Mouse (Mus musculus) MEL (cell line): ENCODE data around the gene Dusp1. TPM values are rescaled to one million over a fixed set of nuclear protein-coding genes. Genes with fewer than 3 reads are reported as not detected.

Experiments
- DNase-seq: peaks from one replicate; pipeline ENCODE4 v3.0.0; 2011; ENCODE audit warnings: low read depth, low spot score
- H3K27ac ChIP-seq: 2 replicates; pipeline ENCODE4 v1.5.1; 2012; ENCODE audit warnings: low read depth, mild to moderate bottlenecking, control low read depth, low read length, moderate library complexity; ENCODE audit not compliant: control insufficient read depth
- H3K27me3 ChIP-seq, 2 experiments: fragments of 150-350 bp in 1 of 2; sonication (generic) in 1 of 2; 2 replicates each; pipeline ENCODE4 v1.6.1; 2012; ENCODE audit warnings: low read length in 2 of 2, mild to moderate bottlenecking in 2 of 2, improper control_type of control experiment in 1 of 2, moderate library complexity in 1 of 2; ENCODE audit not compliant: insufficient read depth in 2 of 2, control insufficient read depth in 1 of 2
- H3K36me3 ChIP-seq, 2 experiments: 2 replicates each; pipeline ENCODE4 v1.6.1; 2012 to 2014; ENCODE audit warnings: low read length in 2 of 2, improper control_type of control experiment in 1 of 2, inconsistent platforms in 1 of 2, mild to moderate bottlenecking in 1 of 2; ENCODE audit not compliant: insufficient read depth in 2 of 2, control insufficient read depth in 1 of 2
- H3K4me1 ChIP-seq, 2 experiments: fragments of 150-350 bp in 1 of 2; sonication (generic) in 1 of 2; 2 replicates each; pipeline ENCODE4 v1.6.1; 2012; ENCODE audit warnings: low read length in 2 of 2, improper control_type of control experiment in 1 of 2, mild to moderate bottlenecking in 1 of 2; ENCODE audit not compliant: insufficient read depth in 2 of 2, control insufficient read depth in 1 of 2
- H3K4me3 ChIP-seq, 2 experiments: fragments of 150-350 bp in 1 of 2; sonication (generic) in 1 of 2; 2 replicates each; pipeline ENCODE4 v1.5.1; 2012; ENCODE audit warnings: low read depth in 2 of 2, low read length in 2 of 2, mild to moderate bottlenecking in 2 of 2, moderate library complexity in 2 of 2, control low read depth in 1 of 2, improper control_type of control experiment in 1 of 2; ENCODE audit not compliant: control insufficient read depth in 1 of 2, insufficient read depth in 1 of 2
- H3K79me2 ChIP-seq: 2 replicates; pipeline ENCODE4 v1.6.1; 2012; ENCODE audit warnings: mild to moderate bottlenecking, low read length, moderate library complexity; ENCODE audit not compliant: control insufficient read depth, poor library complexity, insufficient read depth
- H3K9ac ChIP-seq: 2 replicates; pipeline ENCODE4 v1.6.1; 2012; ENCODE audit warnings: low read depth, mild to moderate bottlenecking, control low read depth, low read length, moderate library complexity; ENCODE audit not compliant: control insufficient read depth, poor library complexity, severe bottlenecking
- H3K9me3 ChIP-seq: fragments of 150-350 bp; sonication (generic); replicated peaks from 2 replicates; pipeline ENCODE4 v1.6.1; 2012; ENCODE audit warnings: mild to moderate bottlenecking, low read length, improper control_type of control experiment, moderate library complexity; ENCODE audit not compliant: insufficient read depth
- CHD2 ChIP-seq: IDR thresholded peaks from 2 replicates; pipeline ENCODE4 v1.6.1; 2011; ENCODE audit warnings: low read length, improper control_type of control experiment
- E2F4 ChIP-seq: IDR thresholded peaks from 2 replicates; pipeline ENCODE4 v1.6.1; 2011; ENCODE audit warnings: low read depth, low read length, improper control_type of control experiment, borderline replicate concordance
- ELF1 ChIP-seq: IDR thresholded peaks from 2 replicates; pipeline ENCODE4 v1.6.1; 2014; ENCODE audit warnings: low read depth, mild to moderate bottlenecking, inconsistent platforms, low read length, improper control_type of control experiment, moderate library complexity
- EP300 ChIP-seq, 2 experiments: IDR thresholded peaks; 2 replicates each; pipeline ENCODE4 v1.6.1; 2011; ENCODE audit warnings: improper control_type of control experiment in 2 of 2, low read length in 2 of 2, low read depth in 1 of 2, mild to moderate bottlenecking in 1 of 2
- ETS1 ChIP-seq: IDR thresholded peaks from 2 replicates; pipeline ENCODE4 v1.6.1; 2012; ENCODE audit warnings: low read depth, mild to moderate bottlenecking, inconsistent platforms, low read length, improper control_type of control experiment, moderate library complexity
- GABPA ChIP-seq: IDR thresholded peaks from 2 replicates; pipeline ENCODE4 v1.6.1; 2012; ENCODE audit warnings: low read depth, mild to moderate bottlenecking, inconsistent platforms, low read length, improper control_type of control experiment, moderate library complexity
- JUND ChIP-seq: IDR thresholded peaks from 2 replicates; pipeline ENCODE4 v1.6.1; 2011; ENCODE audit warnings: low read depth, mild to moderate bottlenecking, improper control_type of control experiment, low read length
- KAT2A ChIP-seq: conservative IDR thresholded peaks from 2 replicates; pipeline ENCODE4 v1.6.1; 2012; ENCODE audit warnings: low read depth, low read length, improper control_type of control experiment, inconsistent platforms
- MAFK ChIP-seq: IDR thresholded peaks from 2 replicates; pipeline ENCODE4 v1.6.1; 2011; ENCODE audit warnings: low read depth, mild to moderate bottlenecking, low read length, improper control_type of control experiment, borderline replicate concordance
- MAX ChIP-seq: IDR thresholded peaks from 2 replicates; pipeline ENCODE4 v1.6.1; 2011; ENCODE audit warnings: low read length, improper control_type of control experiment
- MAZ ChIP-seq: IDR thresholded peaks from 2 replicates; pipeline ENCODE4 v1.6.1; 2012; ENCODE audit warnings: low read depth, mild to moderate bottlenecking, inconsistent platforms, low read length, improper control_type of control experiment
- MEF2A ChIP-seq: IDR thresholded peaks from 2 replicates; pipeline ENCODE4 v1.6.1; 2014; ENCODE audit warnings: low read depth, mild to moderate bottlenecking, inconsistent platforms, low read length, improper control_type of control experiment; ENCODE audit not compliant: poor library complexity, insufficient replicate concordance, severe bottlenecking; ENCODE audit errors: extremely low read depth
- MXI1 ChIP-seq: IDR thresholded peaks from 2 replicates; pipeline ENCODE4 v1.6.1; 2011; ENCODE audit warnings: mild to moderate bottlenecking, low read depth, low read length, improper control_type of control experiment
- MYC ChIP-seq: IDR thresholded peaks from 2 replicates; pipeline ENCODE4 v1.6.1; 2011; ENCODE audit warnings: low read depth, mild to moderate bottlenecking, low read length, improper control_type of control experiment, moderate library complexity
- POLR2AphosphoS2 ChIP-seq: IDR thresholded peaks from 2 replicates; pipeline ENCODE4 v1.6.1; 2011; ENCODE audit warnings: low read length, improper control_type of control experiment
- SIN3A ChIP-seq: IDR thresholded peaks from 2 replicates; pipeline ENCODE4 v1.6.1; 2012; ENCODE audit warnings: low read length, improper control_type of control experiment, inconsistent platforms
- TAL1 ChIP-seq: IDR thresholded peaks from 2 replicates; pipeline ENCODE4 v1.6.1; 2012; ENCODE audit warnings: mild to moderate bottlenecking, inconsistent platforms, low read length, moderate library complexity, mixed read lengths
- TBP ChIP-seq: IDR thresholded peaks from 2 replicates; pipeline ENCODE4 v1.8.0; 2011; ENCODE audit warnings: low read depth, low read length, improper control_type of control experiment
- TCF12 ChIP-seq: IDR thresholded peaks from 2 replicates; pipeline ENCODE4 v1.6.1; 2014; ENCODE audit warnings: low read depth, mild to moderate bottlenecking, inconsistent platforms, low read length, improper control_type of control experiment, moderate library complexity
- USF1 ChIP-seq: IDR thresholded peaks from 2 replicates; pipeline ENCODE4 v1.6.1; 2014; ENCODE audit warnings: low read depth, mild to moderate bottlenecking, inconsistent platforms, low read length, improper control_type of control experiment, moderate library complexity
- ZKSCAN1 ChIP-seq: IDR thresholded peaks from 2 replicates; pipeline ENCODE4 v1.6.1; 2012; ENCODE audit warnings: low read depth, mild to moderate bottlenecking, inconsistent platforms, low read length, improper control_type of control experiment, moderate library complexity
- polyA plus RNA-seq, 2 experiments: library from polyadenylated mRNA; stranded (reverse) in 1 of 2; unstranded in 1 of 2; fragments of >175 nt in 1 of 2; fragments of >200 nt in 1 of 2; gene quantifications; 2 replicates each; pipeline versions ENCODE4 v1.2.1 to v1.2.4; 2012; ENCODE audit warnings: low replicate concordance in 2 of 2, low read depth in 1 of 2; ENCODE audit not compliant: insufficient read length in 2 of 2, insufficient read depth in 1 of 2, missing spikeins in 1 of 2
- total RNA-seq: library from RNA; depleted of rRNA; stranded (reverse); fragments of 300-350 nt; gene quantifications from 2 replicates; pipeline ENCODE4 v1.2.3, GENCODE M21; 2012

Gene Dusp1
- total and polyA plus RNA-seq, 3 experiments = 0.96 to 5.0 TPM; not detected in 1

GRCm38 (mm10) chr17:26490910-26491309, 71.0 kb downstream of the Dusp1 start:
- peaks cover 0 to 2% of the 10 kb centered on the region in 2 experiments; a peak in 1 of 4 replicates for H3K27me3 ChIP-seq
- no peak overlapping the region for H3K27ac ChIP-seq
- no peaks in the 10 kb centered on the region for H3K4me1 ChIP-seq
- no peaks in the 10 kb centered on the region for H3K36me3 ChIP-seq
- no peak overlapping the region for H3K9ac ChIP-seq
- no peaks in the 10 kb centered on the region for H3K79me2 ChIP-seq
- no peak for DNase-seq
- no peaks in the 10 kb centered on the region for H3K9me3 ChIP-seq
- no peak overlapping the region for H3K4me3 ChIP-seq
- TF ChIP-seq EP300 (IDR thresholded peaks at IDR 0.05; ENCODE audit: low read depth in 1 of 2, low read length in 2 of 2) (no peak), MAX (no peak), TCF12 (no peak), POLR2AphosphoS2 (no peak), TBP (no peak), MYC (no peak), JUND (no peak), KAT2A (no peak), GABPA (no peak), SIN3A (no peak), MAFK (no peak), MXI1 (no peak), E2F4 (no peak), MEF2A (no peak), ELF1 (no peak), ETS1 (no peak), TAL1 (no peak), CHD2 (no peak), USF1 (no peak)
- TF ChIP-seq, all 39 proteins: peak for 0

GRCm38 (mm10) chr17:26490072-26490471, 71.9 kb downstream of the Dusp1 start:
- no peak for DNase-seq
- no peak overlapping the region for H3K9ac ChIP-seq
- H3K36me3 ChIP-seq = no peaks in the 10 kb centered on the region
- H3K27ac ChIP-seq = no peak overlapping the region
- TF ChIP-seq ELF1 (no peak), MAZ (no peak), ZKSCAN1 (no peak)
- no peaks in the 10 kb centered on the region for H3K79me2 ChIP-seq
- H3K4me3 ChIP-seq = no peak overlapping the region
- H3K27me3 ChIP-seq = peaks cover 0 to 2% of the 10 kb centered on the region in 2 experiments; a peak in 1 of 4 replicates
- H3K4me1 ChIP-seq = no peaks in the 10 kb centered on the region
- H3K9me3 ChIP-seq = no peaks in the 10 kb centered on the region
